Mouse (Mus musculus): ENCODE data around the gene Fbxl18. TPM values are rescaled to one million over a fixed set of nuclear protein-coding genes. Genes with fewer than 3 reads are reported as not detected.
A peak's percentile ranks its signal among the peaks of the same experiment; 100 is the strongest.
"Not testable (repeated sequence)": the region's sequence is repeated elsewhere in the genome, so short reads cannot be mapped to it uniquely, and the experiment has no call there.

The Fbxl18 gene
- polyA plus RNA-seq, 1 experiment from 2014 or later = 16.5 TPM

DNA sequence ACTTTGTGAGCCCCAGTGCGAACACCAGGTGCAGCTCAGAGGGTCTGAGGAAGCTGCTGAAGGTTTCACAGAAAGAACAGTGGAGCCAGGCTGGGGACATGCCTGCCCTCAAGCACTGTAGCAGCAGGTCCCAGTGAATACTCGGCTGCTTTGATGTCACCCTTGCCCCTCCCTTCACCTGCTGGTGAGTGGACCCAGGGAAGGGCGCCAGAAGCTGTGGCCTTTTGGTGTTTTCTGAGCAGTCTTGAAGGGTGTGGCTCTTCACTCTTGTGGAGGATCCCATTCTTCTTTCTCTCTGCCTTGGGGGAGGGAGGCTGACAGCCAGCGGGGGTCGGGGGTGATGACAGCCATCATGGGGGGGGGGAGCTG lies 43.6 kb downstream of the Fbxl18 start:
- no peaks in the 10 kb centered on the region for H3K4me1 ChIP-seq
- no peak overlapping the region for H3K27ac ChIP-seq
- H3K9me3 ChIP-seq = peaks cover 4% of the 10 kb centered on the region; the same call in 1 of the 2 replicates
- no peak overlapping the region for H3K4me2 ChIP-seq (replicated peaks)
- H3K36me3 ChIP-seq = no peaks in the 10 kb centered on the region
- no peak overlapping the region for H3K4me3 ChIP-seq
- H3K9ac ChIP-seq = no peak overlapping the region
- ATAC-seq (ENCODE audit: insufficient number of reproducible peaks, insufficient read depth, low FRiP score, low TSS enrichment) = no peak
- WGBS = 69% methylated on average over 5 of the region's 5 CpGs
- H3K27me3 ChIP-seq = no peaks in the 10 kb centered on the region

DNA sequence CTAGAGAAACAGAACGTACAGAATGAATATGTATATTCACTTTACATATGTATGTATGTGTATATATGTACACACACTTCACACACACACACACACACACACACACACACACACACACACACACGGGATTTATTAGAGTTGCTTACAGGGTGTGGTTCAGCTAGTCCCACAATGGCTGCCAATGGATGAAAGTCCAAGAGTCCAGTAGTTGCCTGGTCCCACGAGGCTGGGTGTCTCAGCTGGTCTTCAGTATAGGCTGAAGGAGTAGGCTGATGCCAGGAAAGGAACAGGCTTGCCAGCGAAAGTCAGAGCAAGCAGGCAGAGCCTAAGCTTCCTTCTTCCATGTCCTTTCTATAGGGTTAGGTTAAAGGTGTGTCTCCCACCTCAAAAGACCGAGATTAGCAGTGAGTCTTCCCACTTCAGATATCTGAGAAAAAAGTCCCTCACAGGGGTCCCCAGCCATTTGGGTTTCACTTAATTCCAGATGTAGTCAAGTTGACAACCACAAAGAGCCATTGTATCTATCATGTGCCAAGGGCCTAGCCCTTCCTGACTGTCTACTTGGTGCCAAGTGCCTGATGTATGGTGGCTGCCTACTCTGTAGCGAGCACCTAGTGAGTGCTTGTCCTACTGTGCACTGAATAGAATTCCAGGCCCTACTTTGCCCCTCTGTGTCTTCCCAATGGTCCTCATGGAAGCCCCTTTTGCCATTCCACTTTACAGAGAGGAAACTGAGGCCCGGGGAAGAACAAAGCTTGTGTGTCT lies 44.1 kb downstream of the Fbxl18 start:
- no peak overlapping the region for H3K4me3 ChIP-seq
- no peak overlapping the region for H3K27ac ChIP-seq
- H3K36me3 ChIP-seq = no peaks in the 10 kb centered on the region
- no peak overlapping the region for H3K9ac ChIP-seq
- no peak for ATAC-seq (ENCODE audit: insufficient number of reproducible peaks, insufficient read depth, low FRiP score, low TSS enrichment)
- H3K4me2 ChIP-seq (replicated peaks) = no peak overlapping the region
- H3K9me3 ChIP-seq = no peaks in the 10 kb centered on the region
- 83% methylated on average over 7 of the region's 7 CpGs for WGBS
- no peaks in the 10 kb centered on the region for H3K27me3 ChIP-seq
- no peaks in the 10 kb centered on the region for H3K4me1 ChIP-seq

DNA sequence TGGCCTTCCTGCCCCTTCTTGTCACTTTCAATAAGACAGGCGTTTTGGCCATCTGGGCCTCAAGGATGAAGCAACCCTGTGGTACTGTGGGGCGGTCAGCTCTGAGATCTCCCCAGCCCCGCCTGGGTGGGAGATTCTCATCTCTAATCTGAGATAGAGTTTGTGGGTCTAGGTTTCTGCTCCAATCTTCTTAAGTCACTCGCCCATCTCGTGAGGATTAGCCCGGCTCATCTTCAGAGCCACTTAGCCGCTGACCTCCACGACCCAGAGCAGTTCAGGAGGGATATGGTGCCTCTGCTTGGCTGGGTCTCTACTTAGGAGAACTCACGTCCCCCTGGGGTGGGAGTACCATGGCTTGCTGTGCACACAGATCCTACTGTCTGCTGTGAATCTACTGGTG lies 44.7 kb downstream of the Fbxl18 start:
- ATAC-seq (ENCODE audit: insufficient number of reproducible peaks, insufficient read depth, low FRiP score, low TSS enrichment) = no peak
- 74% methylated on average over 9 of the region's 9 CpGs for WGBS
- Histone ChIP-seq H3K4me3 (no peak overlapping the region), H3K4me2 (replicated peaks) (no peak overlapping the region), H3K4me1 (no peaks in the 10 kb centered on the region), H3K27ac (no peak overlapping the region), H3K9ac (no peak overlapping the region), H3K36me3 (no peaks in the 10 kb centered on the region), H3K27me3 (no peaks in the 10 kb centered on the region), H3K9me3 (no peaks in the 10 kb centered on the region)

DNA sequence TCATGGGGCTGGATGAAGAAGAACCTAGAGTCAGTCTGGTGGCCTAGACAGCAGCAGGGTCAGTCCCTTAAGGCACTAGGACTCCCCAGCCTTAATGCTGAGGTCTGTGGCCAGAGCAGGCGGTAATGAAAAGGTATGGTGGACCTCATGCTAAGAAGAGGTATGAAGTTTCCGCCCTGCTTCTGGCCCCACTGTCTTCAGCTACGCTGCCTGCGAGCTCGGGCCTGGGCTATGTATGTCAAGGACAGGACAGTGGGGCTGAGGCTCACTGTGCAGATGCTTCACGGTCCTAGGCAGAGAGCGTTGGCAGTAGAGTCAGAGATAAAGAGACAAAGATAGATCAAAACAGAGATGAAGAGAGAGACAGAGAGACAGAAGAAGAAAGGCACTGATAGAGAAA lies 46.3 kb downstream of the Fbxl18 start:
- Histone ChIP-seq H3K27ac (no peak overlapping the region), H3K9ac (no peak overlapping the region), H3K4me1 (no peaks in the 10 kb centered on the region), H3K4me3 (no peak overlapping the region), H3K36me3 (no peaks in the 10 kb centered on the region), H3K9me3 (no peaks in the 10 kb centered on the region), H3K4me2 (replicated peaks) (no peak overlapping the region), H3K27me3 (no peaks in the 10 kb centered on the region)
- ATAC-seq (ENCODE audit: insufficient number of reproducible peaks, insufficient read depth, low FRiP score, low TSS enrichment) = no peak
- 92% methylated on average over 7 of the region's 7 CpGs for WGBS

GRCm38 (mm10) chr5:142848149-142848548 lies 47.1 kb downstream of the Fbxl18 start:
- no peaks in the 10 kb centered on the region for H3K4me1 ChIP-seq
- no peaks in the 10 kb centered on the region for H3K9me3 ChIP-seq
- 73% methylated on average over 3 of the region's 3 CpGs for WGBS

DNA sequence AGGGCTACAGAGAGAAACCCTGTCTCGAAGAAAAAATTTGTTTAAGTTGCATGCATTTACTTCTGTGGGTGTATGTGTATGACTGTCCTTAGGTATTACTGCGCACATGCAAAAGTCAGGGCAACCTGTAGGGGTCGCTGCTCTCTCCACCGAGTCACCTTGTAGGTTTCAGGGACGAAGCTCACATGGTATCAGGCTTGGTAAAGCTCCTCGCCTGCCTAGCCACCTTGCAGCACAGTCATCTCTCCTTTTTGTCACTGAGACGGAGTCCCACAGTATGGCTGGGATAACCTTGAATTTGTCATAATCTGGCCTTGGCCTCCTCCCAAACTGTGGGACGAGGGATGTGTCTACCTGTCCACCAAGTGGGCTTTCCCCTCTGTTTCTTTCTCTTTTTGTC lies 50.8 kb downstream of the Fbxl18 start:
- Histone ChIP-seq H3K4me3 (no peak overlapping the region), H3K36me3 (no peaks in the 10 kb centered on the region), H3K27ac (no peak overlapping the region), H3K27me3 (no peaks in the 10 kb centered on the region), H3K9ac (no peak overlapping the region), H3K4me1 (0 out of 2 replicates have a peak, but pooled peaks cover 9% of the 10 kb centered on the region), H3K9me3 (no peaks in the 10 kb centered on the region), H3K4me2 (replicated peaks) (no peak overlapping the region)
- no peak for ATAC-seq (ENCODE audit: insufficient number of reproducible peaks, insufficient read depth, low FRiP score, low TSS enrichment)
- 60% methylated on average over 8 of the region's 8 CpGs for WGBS

More at GRCm38 (mm10) chr5:142848149-142848548, 47.1 kb downstream of the Fbxl18 start:
- no peak for ATAC-seq (ENCODE audit: insufficient number of reproducible peaks, insufficient read depth, low FRiP score, low TSS enrichment)
- no peak overlapping the region for H3K4me3 ChIP-seq
- H3K4me2 ChIP-seq (replicated peaks) = no peak overlapping the region
- no peaks in the 10 kb centered on the region for H3K27me3 ChIP-seq
- H3K27ac ChIP-seq = no peak overlapping the region
- H3K9ac ChIP-seq = no peak overlapping the region
- H3K36me3 ChIP-seq = no peaks in the 10 kb centered on the region

GRCm38 (mm10) chr5:142842137-142842642 lies 53.0 kb downstream of the Fbxl18 start:
- no peak overlapping the region for H3K4me2 ChIP-seq (replicated peaks)
- no peaks in the 10 kb centered on the region for H3K36me3 ChIP-seq
- 14% methylated on average over 7 of the region's 7 CpGs for WGBS
- H3K9ac ChIP-seq = no peak overlapping the region
- H3K27ac ChIP-seq = no peak overlapping the region
- H3K4me1 ChIP-seq = 0 out of 2 replicates have a peak, but pooled peaks cover 9% of the 10 kb centered on the region
- no peaks in the 10 kb centered on the region for H3K27me3 ChIP-seq
- ATAC-seq (ENCODE audit: insufficient number of reproducible peaks, insufficient read depth, low FRiP score, low TSS enrichment) = peak; percentile 22; the same call in 1 of the 2 replicates
- no peak overlapping the region for H3K4me3 ChIP-seq
- H3K9me3 ChIP-seq = no peaks in the 10 kb centered on the region

DNA sequence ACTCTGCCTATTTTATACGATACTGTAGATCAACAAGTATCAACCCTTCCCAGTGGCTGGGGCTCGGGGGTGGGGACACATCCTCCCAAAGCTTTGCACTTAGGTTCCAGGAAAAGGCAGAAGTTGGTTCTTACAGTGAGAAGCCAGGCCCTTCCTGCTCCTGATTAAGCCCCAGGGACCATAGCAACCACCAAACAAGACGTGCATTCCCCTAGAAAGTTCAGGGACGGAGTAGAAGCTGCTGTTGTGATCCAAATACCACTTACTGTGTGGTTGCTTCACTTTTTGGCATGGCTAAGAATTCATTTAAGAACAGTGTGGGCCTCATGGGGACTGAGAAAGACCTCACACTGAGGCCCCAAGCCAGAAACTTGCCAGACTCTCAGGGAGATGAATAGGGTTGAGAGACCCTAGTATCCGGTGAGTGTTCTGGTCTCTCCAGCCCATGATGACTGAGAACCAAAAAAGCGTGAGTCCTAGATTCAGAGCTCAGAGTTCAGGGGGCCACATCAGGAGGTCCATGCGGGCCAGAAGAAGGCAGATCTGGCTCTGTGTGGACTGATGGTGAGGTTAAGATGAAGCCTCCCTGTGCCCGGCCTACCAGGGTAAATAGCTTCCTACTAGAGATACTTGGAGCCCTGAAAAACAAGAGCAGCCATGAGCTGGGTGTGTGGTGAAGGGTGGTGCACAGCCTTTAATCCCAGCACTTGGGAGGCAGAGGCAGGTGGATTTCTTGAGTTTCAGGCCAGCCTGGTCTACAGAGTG lies 53.7 kb downstream of the Fbxl18 start:
- no peak overlapping the region for H3K27ac ChIP-seq
- ATAC-seq (ENCODE audit: insufficient number of reproducible peaks, insufficient read depth, low FRiP score, low TSS enrichment) = no peak
- no peaks in the 10 kb centered on the region for H3K27me3 ChIP-seq
- no peak overlapping the region for H3K4me2 ChIP-seq (replicated peaks)
- H3K4me1 ChIP-seq = 0 out of 2 replicates have a peak, but pooled peaks cover 9% of the 10 kb centered on the region
- 71% methylated on average over 8 of the region's 8 CpGs for WGBS
- H3K4me3 ChIP-seq = no peak overlapping the region
- H3K9ac ChIP-seq = no peak overlapping the region
- no peaks in the 10 kb centered on the region for H3K36me3 ChIP-seq
- H3K9me3 ChIP-seq = no peaks in the 10 kb centered on the region

DNA sequence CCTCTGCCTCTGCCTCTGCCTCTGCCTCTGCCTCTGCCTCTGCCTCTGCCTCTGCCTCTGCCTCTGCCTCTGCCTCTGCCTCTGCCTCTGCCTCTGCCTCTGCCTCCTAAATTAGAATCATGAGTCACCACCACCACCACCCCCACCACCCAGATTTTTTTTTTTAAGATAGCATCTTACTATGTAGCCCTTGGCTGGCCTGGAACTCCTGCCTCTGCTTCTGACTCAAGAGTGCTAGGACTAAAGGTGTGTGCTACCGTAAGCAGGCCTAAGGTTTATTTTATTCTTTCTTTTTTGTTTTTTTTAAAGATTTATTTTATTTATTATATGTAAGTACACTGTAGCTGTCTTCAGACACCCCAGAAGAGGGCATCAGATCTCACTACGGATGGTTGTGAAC lies 57.8 kb downstream of the Fbxl18 start:
- H3K4me3 ChIP-seq; H3K27ac ChIP-seq; ATAC-seq (ENCODE audit: insufficient number of reproducible peaks, insufficient read depth, low FRiP score, low TSS enrichment); H3K4me1 ChIP-seq; H3K9me3 ChIP-seq; H3K36me3 ChIP-seq; H3K27me3 ChIP-seq; H3K4me2 ChIP-seq (replicated peaks); H3K9ac ChIP-seq: not testable (repeated sequence)
- 86% methylated on average over 2 of the region's 2 CpGs for WGBS

- Histone ChIP-seq H3K27ac (no peak overlapping the region), H3K36me3 (no peaks in the 10 kb centered on the region), H3K27me3 (no peaks in the 10 kb centered on the region), H3K4me1 (0 out of 2 replicates have a peak, but pooled peaks cover 9% of the 10 kb centered on the region), H3K9ac (no peak overlapping the region), H3K9me3 (no peaks in the 10 kb centered on the region), H3K4me2 (replicated peaks) (no peak overlapping the region), H3K4me3 (no peak overlapping the region)
- 57% methylated on average over 6 of the region's 6 CpGs for WGBS
- ATAC-seq (ENCODE audit: insufficient number of reproducible peaks, insufficient read depth, low FRiP score, low TSS enrichment) = no peak
Measured at GRCm38 (mm10) chr5:142836891-142837290, 58.3 kb downstream of the Fbxl18 start.

GRCm38 (mm10) chr5:142833646-142834438 lies 61.4 kb downstream of the Fbxl18 start:
- no peaks in the 10 kb centered on the region for H3K27me3 ChIP-seq
- H3K27ac ChIP-seq = no peak overlapping the region
- H3K4me1 ChIP-seq = no peaks in the 10 kb centered on the region
- 63% methylated on average over 8 of the region's 8 CpGs for whole genome bisulfite sequencing
- no peak for ATAC-seq (ENCODE audit: insufficient number of reproducible peaks, insufficient read depth, low FRiP score, low TSS enrichment)
- H3K36me3 ChIP-seq = no peaks in the 10 kb centered on the region
- H3K4me3 ChIP-seq = no peak overlapping the region
- no peak overlapping the region for H3K4me2 ChIP-seq (replicated peaks)
- H3K9me3 ChIP-seq = no peaks in the 10 kb centered on the region; the same call in 1 of the 2 replicates
- H3K9ac ChIP-seq = no peak overlapping the region
